Mouse (Mus musculus) testis, adult 2 months (tissue): ENCODE measurements around the gene Nell2.

Experiments used
- CTCF ChIP-seq: fragments of 200-500 bp; IDR thresholded peaks from 2 replicates; pipeline ENCODE4 v1.5.1; 2012; ENCODE audit warnings: low read depth, mild to moderate bottlenecking, inconsistent platforms, low read length, moderate library complexity; ENCODE audit not compliant: control insufficient read depth, insufficient read depth, insufficient replicate concordance
- POLR2A ChIP-seq: fragments of 200-500 bp; IDR thresholded peaks from 2 replicates; pipeline ENCODE4 v1.6.1; 2012; ENCODE audit warnings: low read depth, mild to moderate bottlenecking, inconsistent platforms, low read length, moderate library complexity; ENCODE audit not compliant: control insufficient read depth

DNA sequence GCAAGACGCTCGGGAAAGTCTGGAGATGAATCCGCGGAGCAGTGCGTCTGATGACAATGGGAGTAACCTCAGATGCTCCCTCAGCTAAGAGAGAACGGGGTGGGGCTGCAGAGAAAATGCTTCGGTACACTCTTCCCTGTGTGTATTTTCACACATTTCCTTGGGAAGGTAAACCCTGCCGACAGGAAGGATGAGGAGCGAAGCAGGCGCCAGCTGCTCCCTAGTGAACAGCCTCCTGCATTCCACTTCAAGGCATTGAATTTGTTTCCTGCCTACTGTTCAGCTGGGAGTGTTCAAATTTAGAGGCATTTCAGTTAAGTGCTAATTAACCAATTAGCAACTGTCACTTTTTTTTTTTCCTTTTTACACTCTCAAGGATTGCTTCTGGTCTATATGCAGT lies 342.1 kb downstream of the Nell2 start:
- TF ChIP-seq CTCF = no peak
- TF ChIP-seq POLR2A = no peak
